25 mouse cellular contexts compared by ENCODE assay signal in genomic region chr1:194318351-194318750, GRCm38 (mm10).
DNase-seq lines count a peak whose midpoint lies in the region; ATAC-seq and TF ChIP-seq lines count a peak whose summit lies in the region.
"Had no signal": no experiment of that assay in that cellular context is flagged by ENCODE, and none has a peak within 500 bp of the region (broad histone marks: within the 10 kb centered on the region; RNA-seq: fewer than 3 reads in every experiment).

No protein-coding gene starts in this region.

- 0 out of 2 replicates have a peak, but pooled peaks have one; percentile 11 for TF ChIP-seq EP300 in liver, postnatal 0 days (IDR thresholded peaks at IDR 0.05; ENCODE audit: low read depth)

- H3K4me2 ChIP-seq in limb, embryonic 11.5 days (ENCODE audit: low read depth, severe bottlenecking): no peak overlapping the region
- H3K4me2 ChIP-seq in liver, postnatal 0 days (ENCODE audit: low read depth, low read length): no peak overlapping the region
- H3K4me2 ChIP-seq in liver, embryonic 12.5 days: no peak overlapping the region
- H3K4me2 ChIP-seq: heart, embryonic 13.5 days; hindbrain, embryonic 14.5 days had no signal

- no peaks in the 10 kb centered on the region for H3K4me1 ChIP-seq in limb, embryonic 11.5 days (ENCODE audit: control insufficient read depth, insufficient read depth, low read length)
- H3K4me1 ChIP-seq in limb, embryonic 10.5 days: no peaks in the 10 kb centered on the region
- H3K4me1 ChIP-seq in liver, postnatal 0 days (ENCODE audit: insufficient read depth): no peaks in the 10 kb centered on the region
- no peaks in the 10 kb centered on the region for H3K4me1 ChIP-seq in liver, embryonic 12.5 days
- H3K4me1 ChIP-seq: forebrain, embryonic 10.5 days; heart, embryonic 10.5 days; heart, embryonic 13.5 days had no signal

- H3K36me3 ChIP-seq in limb, embryonic 11.5 days (ENCODE audit: control insufficient read depth, insufficient read depth, low read length): no peaks in the 10 kb centered on the region
- no peaks in the 10 kb centered on the region for H3K36me3 ChIP-seq in limb, embryonic 10.5 days
- no peaks in the 10 kb centered on the region for H3K36me3 ChIP-seq in liver, postnatal 0 days (replicated peaks; ENCODE audit: insufficient read depth, low read length)
- H3K36me3 ChIP-seq in liver, embryonic 12.5 days: no peaks in the 10 kb centered on the region
- H3K36me3 ChIP-seq: forebrain, embryonic 10.5 days; heart, embryonic 10.5 days; heart, embryonic 13.5 days had no signal

- peak; percentile 11 for DNase-seq in heart, adult 11 months
- DNase-seq in heart, adult 9 months (ENCODE audit: low spot score in 2 of 2): no peak
- DNase-seq in limb, embryonic 11.5 days (ENCODE audit: low spot score): peak; percentile 4
- DNase-seq in limb, embryonic 10.5 days (ENCODE audit: low spot score): no peak
- no peak for DNase-seq in liver, postnatal 0 days
- DNase-seq in yolk sac, embryonic 10.5 days (ENCODE audit: low spot score): peak; percentile 49
- no peak for DNase-seq in lung, postnatal 10 days
- DNase-seq: adrenal gland, adult 8-10 months; adrenal gland, postnatal 25 days; cerebellum, adult 18-20 months; cerebellum, adult 9-10 months; cerebellum, postnatal 14 days; forebrain, postnatal 0 days; gastrocnemius, adult 2 months; gastrocnemius, postnatal 14 days; heart, adult 18-20 months; heart, postnatal 14 days; heart, postnatal 4 days had no signal

- H3K27me3 ChIP-seq in limb, embryonic 11.5 days (ENCODE audit: control insufficient read depth, insufficient read depth, low read length): no peaks in the 10 kb centered on the region
- no peaks in the 10 kb centered on the region for H3K27me3 ChIP-seq in limb, embryonic 10.5 days (ENCODE audit: low read depth, poor library complexity, severe bottlenecking)
- no peaks in the 10 kb centered on the region for H3K27me3 ChIP-seq in liver, postnatal 0 days (ENCODE audit: insufficient read depth, low read length)
- H3K27me3 ChIP-seq in liver, embryonic 12.5 days (replicated peaks): no peaks in the 10 kb centered on the region
- H3K27me3 ChIP-seq: heart, embryonic 13.5 days had no signal

- no peak overlapping the region for H3K4me3 ChIP-seq in limb, embryonic 11.5 days (ENCODE audit: low read depth, low read length)
- H3K4me3 ChIP-seq in limb, embryonic 10.5 days: no peak overlapping the region
- H3K4me3 ChIP-seq in liver, postnatal 0 days (ENCODE audit: low read depth, low read length): no peak overlapping the region
- H3K4me3 ChIP-seq in liver, embryonic 12.5 days: no peak overlapping the region
- H3K4me3 ChIP-seq: forebrain, embryonic 10.5 days; gastrocnemius, adult 2 months; heart, embryonic 10.5 days; heart, embryonic 13.5 days had no signal

- TF ChIP-seq CTCF in liver, postnatal 0 days (IDR thresholded peaks at IDR 0.05; ENCODE audit: low read depth): no peak

- H3K9me3 ChIP-seq in limb, embryonic 11.5 days (ENCODE audit: control insufficient read depth, low read length): no peaks in the 10 kb centered on the region
- no peaks in the 10 kb centered on the region for H3K9me3 ChIP-seq in limb, embryonic 10.5 days (replicated peaks)
- no peaks in the 10 kb centered on the region for H3K9me3 ChIP-seq in liver, postnatal 0 days (ENCODE audit: low read length)
- H3K9me3 ChIP-seq in liver, embryonic 12.5 days (replicated peaks): no peaks in the 10 kb centered on the region
- H3K9me3 ChIP-seq: forebrain, embryonic 10.5 days; heart, embryonic 10.5 days; heart, embryonic 13.5 days had no signal

- H3K27ac ChIP-seq in limb, embryonic 11.5 days (replicated peaks; ENCODE audit: low read depth, low read length): no peak overlapping the region
- no peak overlapping the region for H3K27ac ChIP-seq in limb, embryonic 10.5 days
- no peak overlapping the region for H3K27ac ChIP-seq in liver, postnatal 0 days (ENCODE audit: low read depth)
- no peak overlapping the region for H3K27ac ChIP-seq in liver, embryonic 12.5 days
- H3K27ac ChIP-seq: forebrain, embryonic 10.5 days; gastrocnemius, adult 2 months; heart, embryonic 10.5 days; heart, embryonic 13.5 days; hindbrain, embryonic 14.5 days had no signal

- ATAC-seq in limb, embryonic 11.5 days (ENCODE audit: insufficient number of reproducible peaks, low FRiP score, low TSS enrichment, low read depth): no peak
- peak; percentile 50; the same call in 1 of the 2 replicates for ATAC-seq in liver, postnatal 0 days
- no peak for ATAC-seq in liver, embryonic 12.5 days
- ATAC-seq: activated CD4-positive, CD25-positive, alpha-beta regulatory T cell, adult 4 months; forebrain, embryonic 14.5 days; forebrain, postnatal 0 days had no signal

- no peak overlapping the region for H3K9ac ChIP-seq in limb, embryonic 11.5 days (ENCODE audit: low read length)
- no peak overlapping the region for H3K9ac ChIP-seq in liver, postnatal 0 days (replicated peaks)
- H3K9ac ChIP-seq in liver, embryonic 12.5 days: no peak overlapping the region
- H3K9ac ChIP-seq: forebrain, postnatal 0 days; heart, embryonic 13.5 days; hindbrain, embryonic 14.5 days had no signal

Comparison
In these comparisons a context has a peak if more than half of its experiments do, and no peak if none do; other contexts are left out.
1. DNase-seq: peak in heart, adult 11 months (single experiment), limb, embryonic 11.5 days (single experiment) and yolk sac, embryonic 10.5 days (single experiment); none in heart, adult 9 months (0 of 2), limb, embryonic 10.5 days (single experiment), liver, postnatal 0 days (single experiment) and lung, postnatal 10 days (single experiment).